Mouse (Mus musculus) limb, embryonic 14.5 days (tissue): ENCODE data around the gene Xpo5. TPM values are rescaled to one million over a fixed set of nuclear protein-coding genes. Genes with fewer than 3 reads are reported as not detected.

Experiments used
- ATAC-seq: fragments of 200-750 bp; cut with Nextera tagmentation; 2 replicates; pipeline ENCODE4 v1.8.0; 2017; ENCODE audit warnings: low read depth, moderate number of reproducible peaks, moderate TSS enrichment; ENCODE audit not compliant: low FRiP score
- DNase-seq: peaks from one replicate; pipeline ENCODE4 v3.0.0-alpha.2; 2015; ENCODE audit warnings: low spot score
- H3K27ac ChIP-seq: fragments of 300-500 bp; sonication (generic); replicated peaks from 2 replicates; pipeline ENCODE4 v1.5.1; 2014; ENCODE audit warnings: low read depth, mild to moderate bottlenecking, low read length, moderate library complexity, mixed read lengths
- H3K27me3 ChIP-seq: fragments of 300-500 bp; sonication (generic); 2 replicates; pipeline ENCODE4 v1.6.1; 2014; ENCODE audit warnings: low read length, mixed read lengths; ENCODE audit not compliant: control insufficient read depth, insufficient read depth
- H3K36me3 ChIP-seq: fragments of 300-500 bp; sonication (generic); 2 replicates; pipeline ENCODE4 v1.6.1; 2014; ENCODE audit warnings: mild to moderate bottlenecking, low read length, moderate library complexity, mixed read lengths; ENCODE audit not compliant: control insufficient read depth, insufficient read depth
- H3K4me1 ChIP-seq: fragments of 300-500 bp; sonication (generic); 2 replicates; pipeline ENCODE4 v1.6.1; 2014; ENCODE audit warnings: antibody characterized with exemption, low read length, mixed read lengths; ENCODE audit not compliant: control insufficient read depth, insufficient read depth
- H3K4me2 ChIP-seq: fragments of 300-500 bp; sonication (generic); replicated peaks from 2 replicates; pipeline ENCODE4 v1.6.1; 2014; ENCODE audit warnings: low read depth, mild to moderate bottlenecking, low read length, moderate library complexity; ENCODE audit not compliant: severe bottlenecking
- H3K4me3 ChIP-seq: fragments of 300-500 bp; sonication (generic); replicated peaks from 2 replicates; pipeline ENCODE4 v1.5.1; 2014; ENCODE audit warnings: low read length
- H3K9ac ChIP-seq: fragments of 300-500 bp; sonication (generic); 2 replicates; pipeline ENCODE4 v1.6.1; 2014; ENCODE audit warnings: mild to moderate bottlenecking, low read depth, low read length, moderate library complexity; ENCODE audit not compliant: severe bottlenecking
- H3K9me3 ChIP-seq: fragments of 300-500 bp; sonication (generic); 2 replicates; pipeline ENCODE4 v1.6.1; 2016; ENCODE audit warnings: low read length; ENCODE audit not compliant: control insufficient read depth
- POLR2A ChIP-seq: fragments of 200-500 bp; IDR thresholded peaks from 2 replicates; pipeline ENCODE4 v1.8.0; 2012; ENCODE audit warnings: inconsistent platforms, mild to moderate bottlenecking, moderate library complexity, borderline replicate concordance; ENCODE audit not compliant: insufficient read depth, insufficient read length; ENCODE audit errors: extremely low read depth
- WGBS: fragments of 180-500 bp; shearing (Covaris S2); extraction: QIAGEN DNeasy Blood & Tissue Kit; methylation state at CpG from one replicate; pipeline ENCODE4 v1.1.7; 2014; 5-methylcytosine and 5-hydroxymethylcytosine counted together
- polyA plus RNA-seq, 2 experiments: library from polyadenylated mRNA; depleted of rRNA in 1 of 2; stranded (reverse) in 1 of 2; unstranded in 1 of 2; fragments of >200 nt; fragmentation: Nextera tagmentation in 1 of 2; extraction: Ambion mirVana in 1 of 2; gene quantifications; 2 replicates each; pipeline versions ENCODE4 v1.2.1 to v1.2.3; 2012 to 2014

Gene Xpo5
- polyA plus RNA-seq, 2 experiments = 45.0 to 49.7 TPM

- ATAC-seq (peak; percentile 24), DNase-seq (peak; percentile 81)
- H3K36me3 ChIP-seq = peaks cover 88% of the 10 kb centered on the region
- 24% methylated on average over 14 of the region's 14 CpGs for WGBS
- no peaks in the 10 kb centered on the region for H3K27me3 ChIP-seq
- no peaks in the 10 kb centered on the region for H3K9me3 ChIP-seq
- no peak overlapping the region for H3K27ac ChIP-seq
- H3K9ac ChIP-seq = no peak overlapping the region
- H3K4me3 ChIP-seq = no peak overlapping the region
- H3K4me1 ChIP-seq = no peaks in the 10 kb centered on the region
- no peak for TF ChIP-seq POLR2A
- H3K4me2 ChIP-seq = no peak overlapping the region
These were observed 63.5 kb downstream of the Xpo5 start for GRCm38 (mm10) chr17:46265918-46266618.

- Histone ChIP-seq H3K4me3 (no peak overlapping the region), H3K4me2 (no peak overlapping the region), H3K9me3 (no peaks in the 10 kb centered on the region), H3K4me1 (no peaks in the 10 kb centered on the region), H3K27ac (no peak overlapping the region), H3K27me3 (no peaks in the 10 kb centered on the region), H3K9ac (no peak overlapping the region), H3K36me3 (peaks cover 88% of the 10 kb centered on the region)
- DNase-seq = no peak
- ATAC-seq = no peak
- no peak for TF ChIP-seq POLR2A
- WGBS = 57% methylated on average over 6 of the region's 6 CpGs
These were observed 64.4 kb downstream of the Xpo5 start for GRCm38 (mm10) chr17:46266986-46267385.

GRCm38 (mm10) chr17:46267511-46267910 lies 64.9 kb downstream of the Xpo5 start:
- DNase-seq (no peak), ATAC-seq (no peak)
- no peak for TF ChIP-seq POLR2A
- Histone ChIP-seq H3K27ac (no peak overlapping the region), H3K9ac (no peak overlapping the region), H3K4me2 (no peak overlapping the region), H3K36me3 (peaks cover 85% of the 10 kb centered on the region), H3K4me3 (no peak overlapping the region), H3K27me3 (no peaks in the 10 kb centered on the region), H3K4me1 (no peaks in the 10 kb centered on the region), H3K9me3 (no peaks in the 10 kb centered on the region)
- WGBS = 80% methylated on average over 7 of the region's 7 CpGs

GRCm38 (mm10) chr17:46268026-46268720 lies 65.6 kb downstream of the Xpo5 start:
- TF ChIP-seq POLR2A = no peak
- Histone ChIP-seq H3K36me3 (peaks cover 80% of the 10 kb centered on the region), H3K27ac (no peak overlapping the region), H3K4me2 (no peak overlapping the region), H3K27me3 (no peaks in the 10 kb centered on the region), H3K9ac (no peak overlapping the region), H3K4me1 (no peaks in the 10 kb centered on the region), H3K9me3 (no peaks in the 10 kb centered on the region), H3K4me3 (no peak overlapping the region)
- ATAC-seq = no peak
- DNase-seq = no peak
- WGBS = 66% methylated on average over 10 of the region's 10 CpGs

GRCm38 (mm10) chr17:46269771-46270534 lies 67.4 kb downstream of the Xpo5 start:
- Histone ChIP-seq H3K27ac (no peak overlapping the region), H3K9me3 (no peaks in the 10 kb centered on the region), H3K9ac (no peak overlapping the region), H3K4me3 (no peak overlapping the region), H3K4me1 (peaks cover 7% of the 10 kb centered on the region; the same call in 1 of the 2 replicates), H3K4me2 (no peak overlapping the region), H3K27me3 (no peaks in the 10 kb centered on the region), H3K36me3 (peaks cover 69% of the 10 kb centered on the region)
- WGBS = 86% methylated on average over 19 of the region's 19 CpGs
- TF ChIP-seq POLR2A = no peak
- no peak for DNase-seq
- ATAC-seq = no peak
